Mouse (Mus musculus) left cerebral cortex, postnatal 25 days (tissue): ENCODE measurements around the gene Vax1. TPM values are rescaled to one million over a fixed set of nuclear protein-coding genes. Genes with fewer than 3 reads are reported as not detected.

Experiments used
- DNase-seq, 2 experiments: peaks; one replicate each; pipeline ENCODE4 v3.0.0; 2022; ENCODE audit warnings: low spot score in 2 of 2, mixed read lengths in 1 of 2
- intact Hi-C: fragments of 180-260 bp; cut with DNase I; formaldehyde crosslinking; loops from one replicate; pipeline ENCODE4 v1.15.1; 2025
- total RNA-seq, 2 experiments: library from RNA; stranded (reverse); gene quantifications; 2 replicates each; pipeline ENCODE4 v1.2.3; 2021

Vax1 gene
- total RNA-seq, 2 experiments from 2014 or later = 1.4 to 1.7 TPM

DNA sequence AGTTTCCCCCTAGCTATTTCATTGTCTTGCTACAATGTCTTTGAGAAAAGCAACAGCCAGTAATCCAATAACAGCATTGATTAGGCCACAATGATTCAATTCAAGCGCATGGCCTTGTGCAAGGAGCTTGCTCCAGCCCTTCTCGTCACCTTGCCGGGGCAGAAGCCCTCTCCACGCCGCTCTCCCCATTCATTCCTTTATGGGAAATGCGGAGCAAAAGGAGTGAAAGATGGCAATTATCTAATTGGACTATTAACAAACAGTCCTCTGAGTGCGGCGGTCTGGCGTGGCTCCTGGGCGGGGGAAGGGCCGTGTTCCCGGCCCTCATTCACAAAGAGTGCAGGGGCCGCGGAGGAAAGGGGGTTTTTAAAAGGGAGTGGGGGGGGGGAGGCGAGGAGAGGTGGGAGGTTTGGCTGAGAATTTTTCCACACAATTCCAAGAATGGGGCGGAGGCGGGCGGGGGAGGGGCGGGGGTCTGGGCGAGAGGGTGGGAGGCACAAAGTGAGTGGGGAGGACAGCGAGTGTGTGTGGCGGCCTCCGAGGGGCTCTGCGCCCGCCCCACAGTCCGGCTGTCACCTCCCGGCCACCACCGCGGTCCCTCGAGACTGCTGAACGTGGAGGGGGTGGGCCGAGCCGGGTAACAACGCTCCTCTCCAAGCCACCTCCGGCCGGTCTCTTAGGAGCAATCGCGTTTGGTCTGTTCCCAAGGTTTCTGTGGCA lies 1.5 kb upstream of the Vax1 start:
- intact Hi-C loops = no loop called here
- DNase-seq = no peak

DNA sequence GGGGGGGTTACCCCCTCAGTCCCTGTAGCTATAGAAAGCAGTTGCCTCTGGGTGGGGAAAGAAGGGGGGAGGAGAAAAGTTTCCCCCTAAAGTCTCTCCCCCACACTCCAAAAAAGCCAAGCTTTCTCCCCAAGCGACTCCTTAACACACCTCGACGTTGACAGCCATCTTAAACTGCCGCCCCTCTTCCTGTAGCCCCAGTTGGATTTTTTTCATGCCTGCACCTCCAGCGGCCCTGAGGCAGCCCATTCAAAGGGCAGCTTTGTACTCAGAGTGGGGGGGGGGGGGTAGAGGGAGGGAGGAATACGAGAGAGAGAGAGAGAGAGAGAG lies 875 bp upstream of the Vax1 start:
- DNase-seq = no peak
- intact Hi-C loops = no loop called here

DNA sequence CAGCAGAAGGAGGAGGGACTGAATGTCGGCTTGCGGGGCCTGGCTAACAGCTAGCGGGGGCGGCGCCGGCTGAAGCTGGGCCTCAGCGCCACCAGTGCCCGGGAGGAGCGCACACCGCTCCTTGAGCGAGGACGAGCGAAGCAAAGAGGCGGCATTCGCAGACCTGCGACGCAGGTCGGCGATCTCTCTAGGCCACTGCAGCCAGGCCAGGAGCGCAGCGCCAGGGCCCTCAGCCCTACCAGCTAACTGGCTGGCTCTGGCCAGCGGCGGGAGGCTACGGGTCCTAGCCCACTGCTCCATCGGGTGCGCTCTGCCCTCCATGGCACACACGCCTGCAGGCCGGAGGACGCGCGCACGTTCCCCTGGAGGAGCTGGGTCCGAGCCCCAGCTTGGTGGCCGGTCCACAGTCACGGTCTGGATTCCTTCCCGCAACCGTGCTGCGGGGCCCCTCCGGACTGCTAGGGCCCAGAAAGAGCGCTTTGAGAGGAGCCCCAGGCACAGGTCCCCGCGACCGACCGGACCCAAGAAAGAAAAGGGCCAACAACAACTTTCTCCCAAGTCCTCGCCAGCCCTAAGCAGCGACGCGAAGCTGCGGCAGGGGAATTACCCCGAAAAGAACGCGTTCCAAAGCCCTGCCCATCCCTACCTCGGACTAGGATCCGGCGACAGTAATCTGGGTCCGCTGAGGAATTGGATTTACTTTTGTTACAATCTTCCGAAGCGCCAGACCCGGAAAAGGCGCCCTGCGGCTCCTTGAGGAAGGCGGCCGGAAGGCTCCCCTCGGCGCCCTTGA lies 517 bp downstream of the Vax1 start:
- no peak for DNase-seq
- intact Hi-C loops = loop anchor here (2.0 to 10.0 kb wide), 3 partner anchors 21 to 293 kb away; partner anchors contain the start of gene Shtn1

DNA sequence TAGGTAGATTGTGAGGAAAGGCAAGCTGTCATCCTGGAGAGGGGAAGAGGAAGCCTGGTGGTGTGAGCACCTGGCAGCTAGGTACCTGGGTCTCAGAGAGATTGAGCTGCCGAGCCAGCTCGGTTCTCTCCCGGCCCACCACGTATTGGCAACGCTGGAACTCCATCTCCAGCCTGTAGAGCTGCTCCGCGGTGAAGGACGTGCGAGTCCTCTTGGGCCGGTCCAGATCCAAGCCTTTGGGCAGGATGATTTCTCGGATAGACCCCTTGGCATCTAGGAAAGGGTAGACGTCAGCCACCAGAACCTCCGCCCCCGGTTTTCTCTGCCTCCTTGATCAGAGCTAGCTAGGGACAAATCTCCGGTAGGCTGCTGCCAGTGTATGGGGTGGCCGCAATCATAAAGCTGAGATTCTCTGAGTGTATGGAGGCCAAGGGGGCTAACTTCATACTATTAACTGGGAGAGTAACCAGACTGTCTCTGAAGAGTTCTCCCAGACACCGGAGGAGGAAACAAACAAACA lies 1.4 kb downstream of the Vax1 start:
- intact Hi-C loops = loop anchor here (2.0 to 10.0 kb wide), 3 partner anchors 22 to 294 kb away; partner anchors contain the start of gene Shtn1
- DNase-seq = no peak

DNA sequence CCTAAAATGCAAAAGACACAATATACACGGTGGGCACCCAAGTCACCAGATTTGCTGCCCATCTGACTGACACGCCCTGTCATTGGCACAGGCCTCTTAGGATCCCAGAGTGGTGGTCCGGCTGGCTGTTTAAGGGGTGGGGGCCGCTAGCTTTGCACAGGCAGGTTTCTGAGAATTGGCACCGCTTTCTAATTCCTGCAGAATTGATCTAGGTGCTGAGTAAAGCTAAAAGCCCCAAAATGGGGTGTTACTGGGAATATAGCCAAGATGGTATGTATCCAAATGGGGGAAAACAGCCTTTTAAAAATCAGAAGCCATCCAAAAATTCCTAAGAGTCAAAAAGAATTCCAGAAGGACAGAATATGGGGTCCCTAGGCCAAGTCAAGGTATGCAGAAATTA lies 2.0 kb downstream of the Vax1 start:
- intact Hi-C loops = loop anchor here (2.0 to 10.0 kb wide), 3 partner anchors 23 to 294 kb away; partner anchors contain the start of gene Shtn1
- no peak for DNase-seq

DNA sequence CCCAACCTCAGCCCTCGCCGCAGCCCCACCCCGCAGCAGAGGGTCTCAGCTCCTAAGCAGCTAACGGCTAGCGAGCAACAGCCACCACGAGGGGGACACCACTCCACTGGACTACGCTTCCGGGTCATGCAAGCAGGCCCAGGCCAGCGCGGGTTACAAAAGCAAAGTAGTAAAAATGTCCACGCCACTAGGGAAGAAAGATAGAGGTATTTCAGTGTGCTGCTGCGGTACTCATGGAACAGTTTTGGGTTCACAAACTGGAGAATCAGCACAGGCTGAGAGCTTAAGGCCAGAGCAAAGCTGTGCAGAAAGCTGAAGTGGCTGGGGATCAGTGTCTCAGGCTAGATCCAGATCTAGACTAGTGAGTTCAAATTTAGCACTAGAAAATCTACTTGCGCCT lies 3.0 kb downstream of the Vax1 start:
- DNase-seq = no peak
- intact Hi-C loops = loop anchor here (5.0 to 10.0 kb wide), 2 partner anchors 92 to 295 kb away; partner anchors contain the start of gene Shtn1

DNA sequence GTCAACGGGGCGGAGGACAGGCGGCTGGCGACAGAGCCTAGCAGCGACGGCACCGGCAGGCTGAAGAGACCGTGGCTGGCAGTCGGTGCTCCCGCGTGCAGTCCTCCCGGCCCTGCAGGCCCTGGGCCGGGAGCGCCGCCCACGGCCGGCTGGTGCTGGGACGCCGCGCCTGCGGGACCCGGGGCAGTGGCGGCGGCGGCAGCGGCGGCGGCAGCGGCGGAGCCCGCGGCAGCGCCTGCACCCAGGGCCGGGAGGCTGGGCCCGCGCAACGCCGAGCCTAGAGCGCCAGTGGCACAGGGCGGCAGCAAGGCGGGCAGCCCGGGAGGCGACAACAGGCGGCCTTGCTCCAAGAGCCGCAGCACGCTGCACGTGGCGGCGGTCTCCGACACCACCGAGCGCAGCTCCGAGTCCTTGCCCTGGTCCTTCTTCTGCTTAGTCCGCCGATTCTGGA lies 3.5 kb downstream of the Vax1 start:
- intact Hi-C loops = loop anchor here (5.0 to 10.0 kb wide), 2 partner anchors 92 to 296 kb away; partner anchors contain the start of gene Shtn1
- DNase-seq = peak in 1 of 2 experiments; percentile 18

DNA sequence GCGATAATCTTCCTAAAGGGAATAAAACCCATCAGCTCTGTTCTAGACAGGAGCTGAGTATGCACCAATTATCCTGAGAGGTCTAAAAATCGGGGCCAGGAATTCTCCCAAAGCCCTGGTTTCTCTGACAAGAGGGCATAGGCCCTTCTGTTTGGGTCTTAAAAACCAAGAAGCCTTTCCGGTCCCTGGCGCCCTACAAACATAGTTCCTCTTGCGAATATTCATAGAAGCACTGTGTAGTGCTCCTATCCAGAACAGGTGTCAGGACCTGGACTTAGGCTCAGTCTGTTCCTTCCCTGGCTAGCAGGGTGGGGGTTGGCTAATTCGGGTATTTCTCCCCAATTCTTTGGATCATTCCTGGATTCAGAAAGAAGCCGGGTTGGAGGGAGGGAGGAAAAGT lies 4.3 kb downstream of the Vax1 start:
- no peak for DNase-seq
- intact Hi-C loops = loop anchor here (5.0 to 10.0 kb wide), 2 partner anchors 91 to 297 kb away; partner anchors contain the start of gene Shtn1

DNA sequence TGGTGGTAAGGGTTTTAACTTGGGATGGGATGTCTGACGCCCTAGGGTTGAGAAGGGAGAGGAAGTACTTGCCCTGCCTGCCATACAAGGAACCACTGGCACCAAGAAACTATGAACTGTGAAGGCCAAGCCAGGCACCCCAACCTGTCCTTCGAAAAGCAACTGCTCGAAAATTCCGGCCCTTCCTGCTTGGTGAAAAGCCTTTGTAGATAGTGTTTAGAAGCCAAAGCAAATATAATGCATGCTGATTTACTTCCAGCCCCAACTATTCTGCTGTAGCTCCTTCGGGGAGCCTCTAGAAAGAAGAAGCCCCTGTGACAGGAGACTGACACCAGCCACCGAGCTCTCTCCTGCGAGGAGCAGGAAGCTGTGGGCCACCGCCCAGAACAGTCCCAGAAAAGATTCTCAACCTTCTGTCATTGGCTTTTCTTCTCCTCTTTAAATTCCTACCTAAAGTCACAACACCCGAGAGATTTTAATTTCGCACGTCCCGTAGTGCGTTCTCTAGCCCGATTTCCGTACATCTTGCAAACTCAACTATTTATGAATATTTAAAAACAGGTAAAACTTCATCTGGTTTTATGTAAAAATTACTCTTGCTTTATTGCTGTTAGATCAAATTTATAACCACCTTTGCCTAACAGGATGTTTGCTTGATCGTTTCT lies 4.8 kb downstream of the Vax1 start:
- no peak for DNase-seq
- intact Hi-C loops = loop anchor here (5.0 to 10.0 kb wide), 2 partner anchors 90 to 297 kb away; partner anchors contain the start of gene Shtn1

DNA sequence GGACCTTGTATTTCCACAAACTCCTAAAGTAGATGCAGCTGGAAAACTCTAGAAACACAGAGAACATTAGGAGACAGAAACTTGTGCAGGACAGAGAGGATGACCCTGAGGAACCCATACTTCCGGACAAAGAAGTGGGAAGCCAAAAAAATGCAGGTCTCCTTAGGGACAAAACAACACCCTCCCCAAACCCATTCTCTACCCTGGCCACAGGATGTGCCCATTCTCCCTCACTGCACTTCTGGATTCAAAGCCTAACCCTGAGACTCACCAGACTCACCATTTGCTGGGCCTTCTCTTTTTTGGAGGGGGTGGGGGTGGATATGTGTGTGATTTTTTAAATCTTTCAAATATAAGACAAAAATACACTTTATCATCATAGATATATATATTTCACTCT lies 5.7 kb downstream of the Vax1 start:
- no peak for DNase-seq
- intact Hi-C loops = loop anchor here (10.0 kb wide), 1 partner anchor 89 kb away; the partner anchor contains the start of gene Shtn1

DNA sequence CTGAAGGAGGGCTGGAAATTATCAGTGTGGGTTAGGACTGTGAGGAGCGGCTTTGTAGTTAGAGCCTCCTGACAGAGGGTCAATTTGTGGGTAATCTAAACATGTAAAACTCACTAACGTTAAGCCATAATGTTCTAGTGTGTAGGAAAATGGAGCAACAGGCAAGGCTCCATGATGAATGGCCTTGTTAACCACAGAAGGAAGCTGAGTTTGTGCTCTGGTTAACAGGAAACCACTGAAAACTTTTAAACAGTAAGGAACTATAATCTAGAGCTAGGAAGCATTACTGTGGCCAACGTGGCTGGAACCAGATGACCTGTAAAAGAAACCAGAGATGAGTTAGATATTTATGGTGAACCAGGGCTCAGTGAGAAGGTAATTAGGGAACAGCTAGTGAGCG lies 13.2 kb downstream of the Vax1 start:
- no peak for DNase-seq
- intact Hi-C loops = no loop called here

DNA sequence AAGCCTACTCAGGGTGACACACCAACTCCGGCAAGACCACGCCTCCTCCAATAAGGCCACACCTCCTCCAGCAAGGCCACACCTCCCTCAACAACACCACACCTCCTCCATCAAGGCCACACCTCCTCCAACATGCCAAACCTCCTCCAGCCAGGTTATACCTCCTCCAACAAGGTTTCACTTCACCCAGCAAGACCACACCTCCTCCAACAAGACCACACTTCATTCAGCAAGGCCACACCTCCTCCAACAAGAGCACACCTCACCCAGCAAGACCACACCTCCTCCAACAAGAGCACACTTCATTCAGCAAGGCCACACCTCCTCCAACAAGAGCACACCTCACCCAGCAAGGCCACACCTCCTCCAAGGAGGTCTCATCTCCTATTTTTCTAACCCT lies 15.7 kb downstream of the Vax1 start:
- no peak for DNase-seq

DNA sequence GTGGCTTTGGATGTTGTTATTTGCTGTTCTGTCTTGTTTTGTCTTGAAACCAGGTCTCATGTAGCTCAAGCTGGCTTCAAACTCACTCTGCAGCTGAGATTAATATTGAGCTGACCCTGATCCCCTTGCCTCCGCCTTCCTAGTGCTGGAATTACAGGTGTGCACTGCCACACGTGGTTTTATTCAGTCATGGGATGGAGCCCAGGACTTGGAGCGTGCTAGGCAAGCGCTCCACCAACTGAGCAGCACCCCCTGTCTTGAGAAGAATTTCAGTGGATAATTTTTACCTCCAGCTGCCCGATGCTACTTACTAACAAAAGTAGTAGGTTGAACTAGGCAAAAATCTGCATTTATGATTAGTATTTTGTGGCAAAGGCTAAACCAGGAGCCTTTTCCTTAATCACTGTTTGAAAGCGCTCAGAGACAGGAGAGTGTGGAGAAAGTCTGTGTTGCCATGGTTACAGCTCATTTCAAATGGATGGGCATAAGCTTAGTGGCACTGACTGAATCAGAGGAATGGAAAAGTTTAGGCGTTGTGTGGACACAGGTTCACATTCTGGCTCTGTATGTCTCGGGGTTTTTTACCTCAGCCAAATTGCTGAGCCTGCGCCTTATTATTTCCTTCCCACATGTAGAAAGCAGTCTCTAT lies 24.2 kb downstream of the Vax1 start:
- intact Hi-C loops = no loop called here
- peak; percentile 40 to 80 for DNase-seq

More for the DNA sequence above, 15.7 kb downstream of the Vax1 start:
- intact Hi-C loops = no loop called here

DNA sequence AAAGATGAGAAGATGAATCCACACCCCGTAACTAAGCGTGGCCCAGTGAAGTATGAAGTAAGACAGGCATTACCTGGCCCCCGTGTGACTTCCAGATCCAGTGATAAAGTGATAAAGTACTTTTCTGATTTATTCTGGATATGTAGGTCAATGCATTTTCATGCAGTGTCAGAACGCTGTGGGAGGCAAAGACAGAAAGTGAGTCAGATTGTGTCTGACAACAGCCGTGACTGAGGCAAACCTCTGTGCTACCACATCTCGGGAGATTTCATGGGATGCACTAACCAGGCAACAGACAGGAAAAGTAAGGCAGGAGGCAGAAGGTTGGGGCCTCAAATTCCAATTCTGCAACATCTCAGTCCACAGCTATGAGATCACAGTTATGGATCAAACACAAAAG lies 24.8 kb downstream of the Vax1 start:
- peak in 1 of 2 experiments; percentile 57 for DNase-seq
- intact Hi-C loops = no loop called here

DNA sequence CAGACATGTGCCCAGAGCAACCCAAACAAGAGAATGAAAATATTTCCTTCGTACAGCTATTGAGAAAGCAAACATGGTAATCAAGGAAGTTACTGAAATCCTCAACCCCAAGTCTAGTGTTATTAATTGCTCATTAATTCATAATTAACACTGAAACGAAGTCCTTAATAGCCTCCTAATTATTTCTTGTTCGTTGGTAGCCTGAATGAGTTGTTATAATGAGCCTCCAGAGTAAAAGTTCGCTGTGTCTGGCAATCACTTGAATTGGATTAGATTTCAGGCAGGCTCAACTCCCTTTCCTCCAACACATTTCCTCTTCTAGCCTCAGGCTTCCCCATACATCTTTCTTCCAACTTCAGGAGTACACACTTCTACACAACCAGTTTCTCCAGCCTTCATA lies 27.6 kb downstream of the Vax1 start:
- intact Hi-C loops = no loop called here
- no peak for DNase-seq

DNA sequence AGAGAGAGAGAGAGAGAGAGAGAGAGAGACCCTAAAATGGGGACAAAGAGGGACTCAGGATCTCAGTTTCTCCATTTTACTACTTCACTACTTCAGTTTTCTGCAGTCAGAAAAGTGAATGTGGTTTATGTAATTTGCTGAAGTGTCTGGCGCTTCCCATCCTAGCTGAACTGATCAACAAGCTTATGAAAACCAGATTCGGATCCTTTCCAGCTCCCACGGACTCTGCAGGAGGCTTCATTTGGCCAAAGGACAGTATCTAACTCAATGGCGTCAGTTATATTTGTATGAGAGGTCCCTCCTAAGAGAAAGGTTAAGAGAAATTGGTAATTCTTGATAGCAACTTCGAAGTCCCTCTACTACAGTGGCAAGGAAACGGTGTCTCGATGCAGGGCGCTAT lies 34.5 kb downstream of the Vax1 start:
- intact Hi-C loops = no loop called here
- DNase-seq = no peak

DNA sequence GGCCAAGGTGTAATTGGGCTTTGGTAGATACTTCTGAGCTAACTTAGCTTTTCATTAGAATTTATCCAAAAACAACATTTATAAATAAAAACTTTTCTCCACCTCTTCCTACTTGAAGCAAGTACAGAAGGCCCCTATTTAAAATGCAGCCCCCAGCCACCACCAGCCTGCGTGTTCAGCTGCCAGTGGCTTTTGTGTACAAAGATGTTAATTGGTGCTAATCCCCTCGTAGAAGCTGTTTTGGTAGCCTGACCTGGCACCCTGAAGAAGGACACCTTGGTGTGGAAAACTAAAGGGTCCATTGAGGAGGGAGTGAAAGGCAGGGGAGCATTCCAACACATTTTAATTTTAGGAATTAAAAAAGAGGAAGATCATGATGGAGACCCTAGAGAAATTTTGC lies 34.9 kb downstream of the Vax1 start:
- intact Hi-C loops = no loop called here
- no peak for DNase-seq

DNA sequence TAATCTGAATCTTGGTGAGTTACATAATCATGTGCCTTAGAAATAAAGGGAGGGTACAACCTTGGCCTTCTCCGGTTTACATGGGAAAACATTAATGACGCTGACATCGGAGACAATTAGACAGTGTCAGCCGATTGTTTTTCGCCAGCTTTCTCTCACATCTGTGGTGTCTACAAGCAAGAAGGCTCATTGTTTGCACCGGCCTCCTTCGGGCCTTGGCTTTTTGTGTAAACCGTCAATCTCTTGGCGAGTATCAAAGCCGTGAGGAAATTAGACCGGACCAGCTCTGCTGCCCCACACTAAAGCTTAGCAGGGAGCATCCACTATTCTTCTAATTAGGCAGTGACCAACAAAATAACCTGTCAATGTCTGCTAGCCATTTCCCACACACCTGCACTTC lies 36.7 kb downstream of the Vax1 start:
- intact Hi-C loops = no loop called here
- no peak for DNase-seq

DNA sequence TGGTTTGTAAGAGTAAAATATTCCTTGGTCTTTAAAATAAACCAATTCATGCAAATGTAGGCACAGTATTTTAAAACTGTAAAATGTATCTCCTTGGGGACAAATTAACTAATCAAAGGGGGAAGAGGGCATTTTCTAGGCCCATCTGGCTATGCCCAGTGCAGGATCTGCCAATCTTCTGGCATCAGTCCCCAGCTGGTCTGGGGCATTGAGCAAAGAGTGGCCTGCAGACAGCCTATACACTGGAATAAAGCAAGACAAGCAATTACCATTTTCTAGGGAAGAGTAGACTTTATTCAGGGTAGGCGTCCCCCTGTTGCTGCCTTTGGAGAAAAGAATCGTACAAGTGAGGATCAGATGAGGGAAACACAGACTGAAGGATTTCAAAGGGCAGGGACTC lies 40.2 kb downstream of the Vax1 start:
- no peak for DNase-seq
- intact Hi-C loops = no loop called here
